Mouse (Mus musculus): Measurements from ENCODE around the gene Slx1b.

DNA sequence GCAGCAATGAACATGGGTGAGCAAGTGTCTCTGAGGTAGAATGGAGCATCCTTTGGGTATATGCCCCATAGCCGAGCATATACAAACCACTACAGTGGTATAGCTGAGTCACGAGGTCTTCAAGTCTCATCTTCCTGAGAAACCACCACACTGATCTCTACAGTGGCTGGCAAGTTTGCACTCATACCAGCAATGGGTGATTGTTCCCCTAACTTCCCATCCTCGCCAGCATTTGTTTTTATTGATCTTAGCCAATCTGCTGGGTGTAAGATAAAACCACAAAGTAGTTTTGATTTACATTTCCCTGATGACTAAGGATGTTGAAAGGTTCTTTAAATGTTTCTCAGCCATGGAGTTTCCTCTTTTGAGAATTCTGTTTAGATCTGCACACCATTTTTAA, 29.5 kb upstream of the Slx1b start:
- no peak for TF ChIP-seq CHD2 (IDR thresholded peaks at IDR 0.05; ENCODE audit: low read depth, low read length)
- TF ChIP-seq ZC3H11A (IDR thresholded peaks at IDR 0.05; ENCODE audit: borderline replicate concordance, low read depth, low read length) = no peak
- no peak for TF ChIP-seq MAFK (IDR thresholded peaks at IDR 0.05; ENCODE audit: insufficient read depth, low read depth, low read length)
- no peak for TF ChIP-seq HCFC1 (IDR thresholded peaks at IDR 0.05; ENCODE audit: borderline replicate concordance, insufficient read depth, low read length)

Data from ES-E14 (cell line).